Mouse (Mus musculus): ENCODE results near the gene Map2k2.
"Not testable (repeated sequence)": the region's sequence is repeated elsewhere in the genome, so short reads cannot be mapped to it uniquely, and the experiment has no call there.

Map2k2 gene

DNA sequence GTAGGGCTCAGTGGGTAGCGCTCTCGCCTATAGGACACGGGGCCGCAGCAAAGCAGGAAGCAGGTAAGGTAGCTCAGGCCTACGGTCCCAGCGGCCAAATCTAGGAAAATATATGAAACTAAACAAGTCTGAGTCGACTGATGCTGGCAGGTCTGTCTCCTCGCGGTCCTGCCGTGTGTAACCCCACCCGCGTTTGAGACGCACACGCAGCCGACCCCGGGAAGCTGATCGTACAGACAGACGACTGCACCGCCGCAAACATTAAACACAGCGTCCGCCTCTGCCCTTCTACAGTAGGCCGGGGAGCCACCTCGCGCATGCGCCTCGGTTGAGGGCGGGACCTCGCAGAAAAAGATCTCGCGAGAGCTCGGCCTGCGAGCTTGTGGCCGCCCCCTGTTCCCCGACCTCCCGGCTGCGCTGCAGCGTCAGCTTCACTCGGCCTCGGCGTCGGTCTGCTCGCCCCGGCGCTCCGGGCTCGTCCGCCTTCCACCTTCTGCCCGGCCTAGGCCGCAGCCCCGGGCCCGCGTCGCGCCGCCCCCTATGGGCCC lies at the start of gene Map2k2:
Gene Map2k2, plus strand, starts transcription at position 351 of the 548 bp plus-strand sequence.
- DNase-seq (ENCODE audit: low spot score) = peak; percentile 97

GRCm38 (mm10) chr10:81057406-81058130 lies 48.1 kb upstream of the Map2k2 start:
- DNase-seq (ENCODE audit: low spot score) = no peak

DNA sequence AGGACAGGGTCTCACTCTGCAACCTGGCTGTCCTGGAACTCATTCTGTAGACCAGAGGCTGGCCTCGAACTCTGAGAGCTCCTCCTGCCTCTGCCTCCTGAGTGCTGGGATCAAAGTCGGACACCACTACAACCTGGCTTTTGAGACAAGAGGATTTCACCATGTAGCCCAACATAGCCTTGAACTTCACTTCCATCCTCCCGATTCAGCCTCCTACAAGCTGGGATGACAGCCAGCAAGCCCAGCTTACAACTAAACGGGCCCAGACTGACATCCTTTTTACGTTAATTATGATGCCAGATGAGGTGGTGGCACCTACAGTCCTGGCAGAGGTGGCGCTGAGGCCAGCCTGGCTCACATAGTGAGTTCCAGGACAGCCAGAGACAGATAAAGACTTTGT lies 46.8 kb upstream of the Map2k2 start:
- no peak for DNase-seq (ENCODE audit: low spot score)

GRCm38 (mm10) chr10:81059603-81060543 lies 45.8 kb upstream of the Map2k2 start, which contains the start of gene Sgta:
Gene Sgta (minus strand): TSS chr10:81060181.
- DNase-seq (ENCODE audit: low spot score) = peak; percentile 99

GRCm38 (mm10) chr10:81062710-81063109 lies 43.0 kb upstream of the Map2k2 start:
- no peak for DNase-seq (ENCODE audit: low spot score)

DNA sequence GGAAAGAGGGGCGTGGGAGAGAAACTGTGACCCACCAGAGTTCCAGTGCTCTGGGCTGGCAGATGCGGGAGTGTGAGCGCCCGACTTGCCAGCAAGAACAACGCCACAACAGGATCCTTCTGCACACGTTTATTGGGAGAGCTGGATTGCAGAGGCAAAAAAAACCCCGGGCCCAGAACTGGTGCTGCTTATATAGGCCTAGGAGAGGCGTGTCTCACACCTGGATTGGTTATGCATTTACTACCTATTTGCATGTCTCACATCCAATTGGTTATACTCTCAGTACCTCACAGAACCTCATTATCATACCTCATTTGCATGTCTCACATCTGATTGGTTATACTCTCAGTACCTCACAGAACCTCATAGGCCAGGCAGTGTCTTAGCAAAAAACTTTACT lies 41.2 kb upstream of the Map2k2 start:
- DNase-seq (ENCODE audit: low spot score) = not testable (repeated sequence)

DNA sequence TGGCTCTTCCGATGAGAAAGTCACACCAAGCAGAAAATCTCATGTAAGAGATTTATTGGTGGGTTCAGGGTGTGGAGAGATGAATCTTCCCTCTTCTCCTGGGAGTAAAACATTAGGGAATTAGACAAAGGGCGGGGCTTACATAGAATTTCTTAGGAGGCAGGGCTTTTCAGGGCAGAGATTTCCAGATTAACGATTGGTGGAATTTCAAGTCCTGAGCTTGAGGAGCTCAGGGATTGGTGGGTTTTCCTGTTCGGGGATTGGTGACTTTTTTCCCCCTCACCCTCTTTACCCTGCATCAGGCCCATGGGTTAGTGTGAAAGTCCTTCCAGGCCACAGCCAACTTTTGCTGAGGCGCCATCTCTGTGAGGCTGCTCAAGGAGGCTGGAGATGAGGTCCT lies 37.0 kb upstream of the Map2k2 start:
- DNase-seq (ENCODE audit: low spot score) = no peak

- peak; percentile 86 for DNase-seq (ENCODE audit: low spot score)
Observed at GRCm38 (mm10) chr10:81069836-81070235, 35.9 kb upstream of the Map2k2 start, which contains the start of gene Thop1. Gene Thop1 (plus strand): TSS chr10:81070035.

DNA sequence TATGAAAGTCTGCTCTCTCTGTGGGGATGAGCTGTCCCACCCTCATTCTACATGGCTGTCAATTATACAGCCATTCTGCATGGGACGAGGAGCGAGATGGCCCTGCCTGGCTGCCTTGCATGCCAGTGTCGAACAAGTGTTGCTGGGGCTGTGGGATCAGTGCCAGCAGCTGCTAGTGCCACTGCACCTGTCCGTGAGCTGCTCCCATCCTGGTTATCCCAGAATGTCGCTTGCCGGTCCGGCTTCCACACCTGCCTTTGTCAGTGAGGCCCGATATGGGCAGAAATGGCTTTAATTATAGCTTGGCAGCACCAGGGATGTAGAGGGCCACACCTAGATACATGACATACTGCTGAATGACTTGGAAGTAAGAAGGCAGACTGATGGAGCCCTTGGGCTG lies 33.4 kb upstream of the Map2k2 start:
- DNase-seq (ENCODE audit: low spot score) = no peak

GRCm38 (mm10) chr10:81073464-81073863 lies 32.3 kb upstream of the Map2k2 start:
- DNase-seq (ENCODE audit: low spot score) = no peak

DNA sequence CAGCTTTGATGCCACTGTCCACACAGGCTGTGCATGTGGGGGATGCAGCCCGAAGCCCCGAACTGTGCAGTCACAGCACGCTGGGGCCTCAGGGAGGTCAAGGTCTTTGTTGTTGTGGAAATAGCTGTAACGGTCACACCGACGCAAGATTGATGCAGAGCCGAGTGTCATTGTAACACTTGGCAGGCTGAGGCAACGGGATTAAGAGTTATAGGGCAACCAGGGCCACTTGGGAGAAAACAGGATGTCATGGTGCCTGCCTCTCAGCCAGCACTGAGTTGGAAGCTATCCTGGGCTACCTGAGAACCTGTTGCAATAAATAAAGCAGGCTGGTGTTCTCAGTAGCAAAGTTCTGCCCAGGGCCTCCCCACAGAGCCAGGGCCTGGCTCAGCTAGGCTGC lies 30.0 kb upstream of the Map2k2 start:
- no peak for DNase-seq (ENCODE audit: low spot score)

GRCm38 (mm10) chr10:81076356-81076755 lies 29.4 kb upstream of the Map2k2 start:
- no peak for DNase-seq (ENCODE audit: low spot score)

GRCm38 (mm10) chr10:81077916-81078315 lies 27.8 kb upstream of the Map2k2 start:
- no peak for DNase-seq (ENCODE audit: low spot score)

DNA sequence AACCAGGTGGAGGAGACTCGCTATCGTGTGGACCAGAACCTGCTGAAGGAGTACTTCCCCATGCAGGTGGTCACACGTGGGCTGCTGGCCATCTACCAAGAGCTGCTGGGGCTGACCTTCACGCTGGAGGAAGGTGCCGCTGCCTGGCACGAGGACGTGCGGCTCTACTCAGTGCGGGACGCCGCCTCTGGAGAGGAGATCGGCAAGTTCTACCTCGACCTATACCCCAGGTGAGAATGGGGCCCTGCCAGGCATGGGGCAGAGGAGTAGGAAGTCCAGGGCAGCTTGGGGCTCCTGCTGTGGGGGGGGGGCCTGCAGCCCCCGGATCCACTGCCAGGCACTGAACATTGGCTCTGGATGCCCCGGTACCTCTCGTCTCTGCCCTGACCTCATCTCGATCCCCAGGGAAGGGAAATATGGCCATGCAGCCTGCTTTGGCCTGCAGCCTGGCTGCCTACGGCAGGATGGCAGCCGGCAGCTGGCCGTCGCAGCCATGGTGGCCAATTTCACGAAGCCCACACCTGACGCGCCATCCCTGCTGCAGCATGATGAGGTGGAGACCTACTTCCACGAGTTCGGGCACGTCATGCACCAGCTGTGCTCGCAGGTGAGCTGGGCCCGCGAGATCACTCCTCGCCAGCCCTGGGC lies 25.6 kb upstream of the Map2k2 start:
- DNase-seq (ENCODE audit: low spot score) = no peak

DNA sequence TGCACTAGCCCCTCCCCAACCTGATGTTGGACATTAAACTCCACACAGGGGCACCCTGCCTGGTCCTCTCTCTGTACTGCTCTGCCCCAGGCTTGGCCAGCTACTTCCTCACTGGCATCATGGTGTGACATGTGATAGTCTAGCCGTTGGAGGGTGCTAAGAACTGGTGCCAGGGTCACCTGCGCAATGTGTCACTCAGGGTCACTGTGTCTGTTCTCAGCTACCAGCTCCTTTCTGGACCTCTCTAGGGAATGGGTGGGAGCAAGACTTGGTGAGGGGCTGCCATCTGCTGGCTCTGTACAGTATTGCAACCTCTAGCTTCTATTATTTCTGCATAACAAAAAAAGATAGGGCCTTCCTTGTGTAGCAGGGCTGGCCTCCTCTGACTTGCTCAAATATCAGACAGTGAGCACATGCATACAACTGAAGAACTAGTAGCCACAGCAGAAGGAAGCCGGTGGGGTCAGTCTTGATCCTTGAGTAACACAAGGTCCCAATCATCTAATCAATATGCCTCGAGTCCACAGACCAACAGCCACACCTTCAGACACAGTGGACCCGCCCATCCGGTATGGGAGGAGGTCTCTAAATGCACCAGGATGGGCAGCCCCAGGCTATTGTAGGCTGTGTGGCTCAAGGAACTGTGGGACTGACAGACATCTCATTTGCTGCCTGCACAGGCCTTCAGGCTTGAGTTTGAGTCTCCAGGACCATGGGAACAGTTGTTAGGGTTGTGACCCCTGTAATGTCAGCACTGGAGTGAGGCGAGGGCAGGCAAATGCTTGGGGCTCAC lies 23.4 kb upstream of the Map2k2 start:
- peak; percentile 71 for DNase-seq (ENCODE audit: low spot score)

DNA sequence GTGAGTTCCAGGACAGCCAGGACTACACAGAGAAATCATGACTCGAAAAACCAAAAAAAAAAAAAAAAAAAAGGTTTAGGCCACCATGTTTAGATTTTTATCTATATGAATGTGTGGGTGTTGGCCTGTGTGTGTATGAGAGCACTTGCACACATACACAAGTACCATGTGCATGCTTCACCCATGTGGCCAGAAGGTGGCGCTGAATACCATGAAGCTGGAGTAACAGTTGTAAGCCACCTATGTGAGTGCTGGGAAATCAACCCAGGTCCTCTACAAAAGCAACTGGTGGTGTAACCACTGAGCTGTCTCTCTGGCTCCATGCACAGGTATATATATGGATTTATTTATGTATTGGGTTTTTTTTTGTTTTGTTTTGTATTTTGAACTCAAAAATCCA lies 18.7 kb upstream of the Map2k2 start:
- DNase-seq (ENCODE audit: low spot score) = no peak

DNA sequence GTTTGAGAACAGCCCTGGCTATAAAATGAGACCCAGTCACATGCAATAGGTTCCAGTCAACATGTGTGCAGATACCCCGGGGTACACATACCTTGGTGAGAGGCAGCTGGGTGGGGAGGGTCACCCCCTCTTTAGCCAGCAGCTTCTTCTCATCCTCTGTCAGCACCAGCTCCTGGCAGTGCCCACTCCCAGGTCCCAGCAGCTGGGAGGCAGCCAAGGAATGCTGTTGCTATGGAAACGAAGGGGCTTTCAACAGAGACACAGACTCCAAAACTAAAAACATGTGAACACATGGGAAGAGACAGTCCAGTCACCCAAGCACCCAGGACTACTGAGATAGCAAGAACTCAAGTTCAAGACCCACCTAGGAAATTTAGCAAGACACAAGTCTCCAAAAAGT lies 16.5 kb upstream of the Map2k2 start:
- no peak for DNase-seq (ENCODE audit: low spot score)

GRCm38 (mm10) chr10:81090621-81091020 lies 15.1 kb upstream of the Map2k2 start:
- no peak for DNase-seq (ENCODE audit: low spot score)

DNA sequence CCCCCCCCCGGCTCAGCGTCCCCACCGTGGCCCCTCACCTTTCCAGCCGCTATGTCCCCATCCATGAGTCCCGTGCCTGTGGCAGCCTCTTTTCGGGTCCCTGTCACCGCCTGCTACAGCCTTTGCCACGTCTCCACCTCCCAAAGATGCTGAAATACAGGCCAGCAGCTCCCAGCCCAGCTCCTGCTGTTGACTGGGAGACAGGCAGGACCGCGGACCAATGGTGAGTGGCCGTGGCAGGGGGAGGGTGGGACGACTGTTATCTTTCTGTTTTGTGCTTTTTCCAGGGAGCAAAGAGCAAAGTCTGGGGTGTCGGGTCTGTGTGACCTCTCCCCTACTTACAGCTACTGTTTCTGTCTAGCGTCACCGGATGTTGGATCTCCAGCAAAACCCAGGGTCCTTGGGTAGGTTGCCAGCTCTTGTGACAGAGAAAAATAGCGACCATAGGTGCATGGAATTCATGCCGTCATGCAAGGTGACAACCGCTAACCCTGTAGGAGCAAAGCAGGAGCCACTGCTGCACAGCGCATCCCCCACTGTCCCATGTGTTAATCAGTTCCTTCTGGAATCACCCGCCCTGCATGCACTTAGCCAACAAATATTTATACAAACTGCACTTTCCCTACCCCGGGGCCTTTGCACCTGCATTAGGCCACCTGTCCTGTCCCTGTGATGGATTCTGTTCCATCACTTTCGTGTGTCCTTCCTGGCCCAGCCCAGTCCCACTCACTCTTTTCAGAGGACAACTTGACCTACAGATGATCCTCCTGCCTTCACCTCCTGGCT lies 13.1 kb upstream of the Map2k2 start:
- DNase-seq (ENCODE audit: low spot score) = no peak

DNA sequence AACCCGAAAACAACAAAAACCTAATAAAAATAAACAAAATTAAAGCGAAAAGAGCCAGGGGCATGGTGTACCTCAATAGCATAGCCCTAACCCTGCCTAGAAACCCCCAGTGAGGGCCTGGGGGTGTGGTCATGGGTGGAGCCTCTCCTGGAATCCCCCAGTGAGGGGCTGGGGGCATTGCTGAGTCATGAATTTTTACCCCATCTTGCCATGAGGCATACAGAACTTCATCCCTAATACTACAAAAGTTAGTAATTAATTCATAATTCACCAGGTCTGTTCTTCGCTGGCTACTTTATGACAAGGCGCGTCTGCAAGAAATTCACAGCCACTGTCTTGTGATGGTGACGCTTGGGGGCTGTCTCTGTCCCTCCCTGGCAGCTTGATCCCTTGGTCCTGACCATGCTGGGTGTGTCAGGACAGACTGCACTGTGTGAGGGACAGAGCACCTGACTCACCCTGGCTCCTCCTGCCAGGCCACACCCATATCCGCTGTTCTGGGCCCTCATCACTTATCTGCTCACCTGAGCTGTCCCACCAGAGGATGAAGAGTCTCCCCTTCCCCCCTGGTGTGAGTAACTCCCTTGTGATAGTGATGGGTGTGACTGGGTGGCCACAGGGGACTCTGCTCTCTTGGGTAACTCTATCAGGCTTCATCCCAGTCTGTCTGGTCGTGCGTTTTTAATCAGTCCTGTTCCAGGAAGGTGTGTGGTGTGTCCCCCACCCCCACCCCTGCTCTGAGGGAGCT lies 10.6 kb upstream of the Map2k2 start:
- no peak for DNase-seq (ENCODE audit: low spot score)

Measured in ovary, postnatal 14 days (tissue).